Mouse (Mus musculus) CD4-positive, CD25-positive, alpha-beta regulatory T cell, adult 2 months (primary cell): ENCODE results near the gene Mllt6.
"Not testable (repeated sequence)": the region's sequence is repeated elsewhere in the genome, so short reads cannot be mapped to it uniquely, and the experiment has no call there.

Experiments used
- DNase-seq: peaks from one replicate; pipeline ENCODE4 v3.0.0-alpha.2; 2012; ENCODE audit warnings: low read depth, low spot score

Mllt6 gene

DNA sequence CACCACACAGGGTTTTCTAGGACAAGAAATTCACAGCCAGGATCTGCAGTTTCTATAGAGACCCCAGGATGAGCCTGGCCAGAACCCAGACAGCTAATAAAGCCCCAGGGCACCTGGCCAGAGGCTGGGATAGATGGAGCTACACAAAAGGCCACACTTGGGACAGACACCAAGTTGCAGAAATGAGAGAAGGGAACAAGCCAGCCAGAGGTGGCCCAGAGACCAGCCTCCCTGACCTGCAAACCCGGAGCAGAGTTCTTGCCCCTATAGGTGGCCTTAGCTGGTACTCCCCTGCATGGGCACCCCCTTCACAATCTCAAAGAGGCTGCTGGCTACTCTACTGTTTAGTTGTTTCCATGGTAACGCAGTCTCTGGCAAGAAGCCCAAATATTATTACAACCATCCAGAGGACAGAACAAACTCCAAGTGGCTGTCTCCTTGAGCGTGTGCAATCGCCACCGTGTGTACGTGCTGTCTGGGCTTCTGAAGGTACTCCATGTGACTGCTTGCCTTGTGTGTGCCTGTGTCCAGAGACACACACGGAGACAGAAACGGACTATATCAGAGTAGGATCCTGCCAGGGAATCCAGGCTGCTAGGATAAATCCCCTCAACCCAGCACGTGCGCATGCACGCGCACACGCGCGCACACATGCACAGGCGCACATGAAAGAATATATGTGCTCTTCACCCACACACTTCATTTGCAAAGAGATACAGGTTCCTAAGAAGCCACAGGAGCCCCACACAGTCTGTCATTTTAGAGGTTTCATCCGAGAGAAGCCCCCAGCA, 31.9 kb downstream of the Mllt6 start:
- DNase-seq = no peak

DNA sequence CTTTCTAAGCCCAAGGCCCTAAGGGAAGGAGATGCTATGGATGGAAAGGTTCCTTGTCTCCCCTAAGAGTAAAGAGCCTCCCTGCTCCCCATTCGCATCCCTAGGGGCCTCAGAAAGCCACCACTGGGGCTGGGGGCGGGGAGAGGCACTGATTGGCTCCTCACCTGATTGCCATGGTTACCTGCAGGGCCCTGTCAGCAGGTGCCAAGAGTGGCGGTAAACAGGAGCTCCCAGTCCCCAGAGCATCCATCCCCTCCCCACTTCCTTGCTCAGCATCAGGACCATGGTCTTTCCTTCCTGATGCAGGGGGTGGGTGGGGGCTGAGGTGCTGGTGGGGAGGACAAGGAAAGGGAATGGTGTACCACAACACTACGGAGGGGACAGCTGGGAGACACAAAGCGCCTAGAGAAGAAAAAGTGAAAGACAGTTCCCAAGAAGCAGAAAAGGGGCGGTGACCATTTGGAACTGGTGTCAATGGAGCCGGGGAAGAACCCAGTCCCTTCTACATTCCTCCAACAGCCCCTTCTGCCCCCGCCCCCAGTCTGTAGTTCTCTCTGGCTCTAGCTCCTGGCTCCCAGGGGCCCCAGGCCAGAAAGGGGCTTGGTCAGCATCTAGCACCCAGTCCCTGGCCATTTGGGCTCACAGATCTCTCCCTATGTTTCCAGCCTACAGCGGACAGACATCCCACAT, 32.6 kb downstream of the Mllt6 start:
- no peak for DNase-seq

DNA sequence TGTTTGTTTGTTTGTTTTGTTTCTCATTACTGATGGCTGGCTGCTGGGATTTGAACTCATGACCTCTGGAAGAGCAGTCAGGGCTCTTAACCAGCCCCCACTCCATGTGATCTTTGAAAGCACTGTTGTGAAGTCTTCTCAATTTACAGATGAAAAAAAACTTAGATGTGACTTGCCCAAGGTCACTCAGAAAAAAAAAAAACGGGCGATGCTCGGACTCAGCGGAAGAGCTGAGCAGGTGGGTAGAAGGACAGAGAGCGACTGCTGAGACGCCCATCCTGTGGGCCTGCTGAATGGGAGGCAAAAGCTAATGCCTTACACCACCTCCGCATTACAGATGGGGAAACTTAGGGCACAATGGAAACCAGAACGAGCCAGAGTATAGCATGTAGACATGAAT, 33.5 kb downstream of the Mllt6 start:
- no peak for DNase-seq

DNA sequence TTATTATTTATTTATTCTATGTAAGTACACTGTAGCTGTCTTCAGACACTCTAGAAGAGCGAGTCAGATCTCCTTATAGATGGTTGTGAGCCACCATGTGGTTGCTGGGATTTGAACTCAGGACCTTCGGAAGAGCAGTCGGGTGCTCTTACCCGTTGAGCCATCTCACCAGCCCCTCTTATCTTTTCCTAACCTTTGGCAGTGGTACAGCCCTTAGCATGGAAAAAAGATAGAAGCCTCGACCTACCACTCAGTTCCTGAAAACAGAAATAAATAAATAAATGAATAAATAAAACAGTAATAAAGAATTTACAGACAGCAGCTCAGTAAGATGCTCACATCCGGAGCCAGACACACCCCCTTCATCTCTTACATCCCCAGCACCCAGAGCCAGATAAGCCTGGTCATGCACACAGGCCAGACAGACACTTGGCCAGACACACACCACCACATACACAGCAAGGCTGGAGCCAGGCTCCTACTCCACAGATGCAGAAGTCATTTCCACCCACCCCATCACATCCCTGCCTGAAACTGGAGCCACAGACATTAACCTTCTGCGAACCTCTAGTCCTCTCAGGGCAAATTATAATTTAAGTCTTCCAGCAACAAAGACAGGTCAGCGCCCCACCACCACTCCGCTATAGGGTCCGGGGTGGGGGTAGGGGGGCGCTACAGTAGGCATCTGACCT, 34.1 kb downstream of the Mllt6 start:
- DNase-seq = no peak

DNA sequence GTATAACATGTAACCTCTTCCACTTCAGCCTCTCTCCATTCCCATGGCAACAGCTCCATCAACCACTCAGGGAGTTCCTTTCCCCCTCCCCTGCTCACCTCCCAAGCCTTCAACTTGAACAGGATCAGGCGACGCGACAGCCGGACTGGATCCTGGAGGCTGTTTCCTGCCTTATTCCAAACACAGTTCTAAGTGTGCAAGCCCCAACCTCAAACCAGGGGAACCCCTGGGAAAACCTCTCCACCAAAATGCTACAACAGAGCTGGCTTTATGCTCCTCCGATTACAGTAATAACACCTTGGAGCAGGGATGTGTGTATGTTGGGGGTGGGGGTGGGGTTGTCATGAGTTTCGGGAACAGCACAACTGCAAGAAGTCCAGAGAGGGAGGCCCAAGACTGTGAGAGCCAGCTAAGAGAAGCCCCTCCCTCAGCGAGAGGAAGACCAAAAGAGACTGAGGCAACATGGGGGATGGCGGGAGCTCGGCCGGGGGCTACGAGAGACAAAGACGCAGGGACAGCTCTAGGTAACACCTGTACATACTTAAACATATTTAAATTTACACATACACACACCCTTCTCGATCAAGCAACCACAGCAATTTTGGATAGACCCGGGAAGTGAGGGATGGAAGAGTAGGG, 34.8 kb downstream of the Mllt6 start:
- DNase-seq = no peak

DNA sequence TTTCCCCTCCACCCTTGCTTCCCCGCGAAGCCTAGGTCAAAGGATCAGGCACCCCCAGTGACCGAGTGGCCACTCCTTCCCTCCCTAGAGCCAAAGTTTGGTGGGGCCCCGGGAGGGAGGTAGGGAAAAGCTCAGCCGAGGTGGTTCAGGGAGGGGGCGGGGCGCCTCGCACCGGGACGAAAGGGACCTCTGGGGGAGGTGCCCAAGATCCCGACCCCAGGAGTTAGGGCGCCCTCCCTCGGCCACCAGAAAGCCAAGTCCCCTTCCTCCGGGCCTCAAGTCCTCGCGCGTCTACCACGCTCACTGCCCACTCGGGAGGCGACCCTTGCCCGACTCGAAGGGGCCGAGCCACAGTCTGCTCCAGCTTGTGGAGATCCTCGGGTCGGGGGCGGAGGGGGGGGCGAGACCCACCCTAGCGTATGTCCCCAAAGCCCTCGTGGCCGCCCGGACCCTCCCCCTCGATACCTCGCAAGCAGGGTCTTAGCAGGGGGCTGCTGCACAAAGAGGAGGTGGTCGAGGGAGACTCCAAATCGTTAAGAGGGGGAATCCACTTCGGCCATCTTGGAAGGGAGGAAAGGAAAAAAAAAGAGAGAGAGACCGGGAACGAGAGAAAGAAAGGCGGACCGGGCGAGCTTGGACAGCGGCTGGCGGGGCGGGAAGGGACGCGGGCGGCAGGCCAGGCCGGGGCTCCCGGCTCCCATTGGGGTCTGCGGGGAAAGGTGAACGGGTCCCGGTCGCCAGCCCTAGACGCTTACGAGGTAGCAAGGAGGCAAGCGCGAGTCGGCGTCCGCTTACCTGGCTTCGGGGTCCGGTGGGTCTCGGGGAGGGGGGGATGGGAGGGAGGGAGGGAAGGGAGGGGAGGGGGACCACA, 35.8 kb downstream of the Mllt6 start:
- DNase-seq = peak; percentile 54

DNA sequence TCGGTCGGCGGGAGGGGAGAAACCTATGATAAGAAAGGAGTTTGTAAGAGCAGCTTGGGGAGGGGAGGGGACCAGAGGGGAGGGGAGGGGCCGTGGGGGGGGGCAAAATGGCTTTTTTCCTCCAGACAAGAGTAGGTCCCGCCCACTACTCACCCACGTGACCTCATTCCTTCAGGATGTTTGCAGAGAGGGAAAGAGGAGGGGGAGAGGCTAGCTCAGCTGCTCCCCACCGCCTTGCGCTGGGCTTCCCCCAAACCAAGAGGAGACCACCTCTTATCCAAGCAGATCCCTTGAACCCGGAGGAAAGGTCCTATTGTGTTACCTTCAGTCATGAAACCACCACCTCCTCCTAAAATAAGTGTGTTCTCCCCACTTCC, 36.4 kb downstream of the Mllt6 start:
- peak; percentile 57 for DNase-seq

DNA sequence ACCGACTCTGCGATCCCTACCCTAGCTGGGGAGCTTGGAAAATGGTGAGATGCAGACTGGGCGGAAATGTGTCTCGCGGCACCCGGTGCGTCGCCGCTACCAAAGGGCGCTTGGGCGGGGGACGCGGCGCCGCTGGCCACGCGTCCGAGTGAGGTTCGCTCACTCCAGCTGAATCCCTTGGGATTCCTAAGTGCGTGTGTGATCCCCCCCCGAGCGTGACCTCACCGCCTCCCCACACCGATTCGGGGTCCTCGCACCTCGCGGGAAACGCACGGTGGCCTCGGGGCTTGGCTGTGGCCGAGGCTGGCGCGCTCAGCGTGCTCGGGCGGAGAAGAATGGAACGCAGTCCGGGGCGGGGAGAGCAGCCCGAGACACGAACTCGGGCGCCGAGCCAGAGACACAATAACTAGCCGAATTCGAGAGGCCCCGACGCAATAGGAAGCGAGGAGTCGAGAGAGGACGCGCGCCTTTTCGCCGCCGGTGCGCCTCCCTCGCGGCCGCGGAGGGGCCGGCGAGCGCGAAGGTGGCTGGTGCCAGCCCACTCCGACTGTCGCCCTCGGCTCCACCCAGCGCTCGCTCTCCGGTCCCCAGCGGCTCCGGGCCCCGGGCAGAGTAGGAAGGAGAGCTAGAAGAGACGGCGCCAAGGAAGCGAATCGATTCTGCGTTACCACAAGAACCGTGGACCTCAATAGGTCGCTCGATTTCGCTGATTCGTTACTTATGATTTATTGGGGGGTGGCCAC, 37.0 kb downstream of the Mllt6 start, which contains the start of gene Pcgf2:
Gene Pcgf2 (minus strand): TSS at position 495 of the 743 bp plus-strand sequence.
- DNase-seq = peak; percentile 71

DNA sequence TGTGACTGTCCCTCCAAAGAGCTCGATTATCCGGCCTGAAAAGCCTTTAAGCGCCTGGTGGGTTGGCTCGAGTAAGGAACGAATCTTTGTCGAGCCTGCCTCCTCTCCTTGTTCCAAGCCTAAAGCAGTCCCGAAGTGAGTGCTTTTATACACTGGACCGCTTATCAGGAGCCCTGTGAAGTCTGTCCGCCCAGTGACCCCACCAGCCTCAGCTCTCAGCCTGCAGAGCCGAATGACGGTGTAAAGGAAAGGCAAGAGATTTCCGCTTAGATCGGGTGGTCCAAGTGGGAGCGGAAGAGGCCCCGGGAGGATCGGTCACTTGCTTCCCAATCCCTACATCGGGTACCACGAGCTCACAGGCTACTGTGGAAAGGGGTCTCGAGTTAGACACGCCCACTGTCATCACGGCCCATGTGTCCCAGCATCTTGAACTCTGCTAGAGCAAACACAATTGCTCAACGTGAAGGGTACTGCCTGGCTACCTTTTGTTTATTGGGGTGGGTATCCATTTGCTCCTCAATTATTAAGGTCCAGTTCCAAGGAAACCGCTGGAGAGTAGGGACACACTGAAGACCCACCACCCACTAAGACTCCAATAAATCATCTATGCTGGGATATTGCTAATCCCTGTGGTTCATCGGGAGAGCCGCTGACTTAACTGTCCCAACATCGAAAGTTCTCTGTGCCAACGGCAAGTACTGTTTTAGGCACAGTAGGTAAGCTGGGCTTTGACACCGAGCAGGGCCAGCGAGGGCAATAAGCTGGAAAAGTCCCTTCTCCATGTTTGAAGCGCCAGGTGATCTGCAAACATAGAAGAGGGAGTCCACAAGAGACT, 37.7 kb downstream of the Mllt6 start:
- peak; percentile 29 for DNase-seq

DNA sequence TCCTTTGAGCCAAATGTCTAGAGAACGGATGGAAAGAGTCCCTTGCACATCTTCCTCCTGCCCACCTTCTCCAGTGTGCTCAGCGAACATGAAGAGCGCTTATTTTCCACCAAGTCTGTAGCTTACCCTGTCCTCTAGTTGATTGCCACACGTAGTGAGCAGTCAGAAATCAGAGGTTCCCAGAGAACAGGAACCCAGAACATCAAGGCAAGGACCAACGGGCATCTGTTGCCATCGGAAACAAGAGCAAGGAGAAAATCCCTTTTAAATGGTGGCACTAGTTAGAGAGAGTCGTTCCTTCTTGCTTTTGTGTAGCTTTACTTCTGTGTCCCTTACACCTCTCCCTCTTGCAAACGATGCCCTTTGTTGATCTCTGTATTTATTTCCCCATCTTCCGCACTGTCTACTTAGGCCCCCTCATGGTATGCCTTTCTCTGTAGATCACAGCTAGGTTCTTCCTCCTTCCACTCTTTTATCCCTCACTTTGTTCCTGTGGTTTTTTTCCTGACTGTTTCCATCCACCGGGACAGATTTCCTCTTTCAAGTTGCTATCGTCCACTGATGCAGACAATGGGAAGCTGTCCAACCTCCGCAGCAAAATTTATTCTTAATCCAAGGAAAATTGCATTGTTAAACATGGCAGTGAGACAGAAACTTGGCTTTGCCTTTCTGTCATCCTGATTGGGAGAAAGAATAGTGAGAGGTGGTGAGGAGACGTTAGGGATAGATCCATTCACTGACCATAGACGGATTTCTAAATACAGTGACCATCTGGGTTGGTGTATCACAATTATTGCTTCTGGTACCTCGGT, 38.6 kb downstream of the Mllt6 start:
- no peak for DNase-seq

DNA sequence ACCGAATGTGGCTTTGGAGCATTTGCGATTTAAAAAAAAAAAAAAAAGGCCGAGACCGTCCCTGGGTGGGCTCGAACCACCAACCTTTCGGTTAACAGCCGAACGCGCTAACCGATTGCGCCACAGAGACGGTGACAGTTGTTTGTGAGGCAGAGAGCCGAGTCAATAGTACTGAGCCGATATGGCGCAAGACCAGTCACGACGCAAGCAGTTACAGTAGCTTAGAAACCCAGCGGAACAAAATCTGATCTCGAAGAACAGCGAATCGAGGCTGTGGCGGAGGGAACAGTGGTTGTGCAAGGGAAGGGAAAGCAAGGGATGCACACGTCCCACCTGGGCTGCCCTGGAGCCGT, 39.2 kb downstream of the Mllt6 start:
- peak; percentile 94 for DNase-seq

DNA sequence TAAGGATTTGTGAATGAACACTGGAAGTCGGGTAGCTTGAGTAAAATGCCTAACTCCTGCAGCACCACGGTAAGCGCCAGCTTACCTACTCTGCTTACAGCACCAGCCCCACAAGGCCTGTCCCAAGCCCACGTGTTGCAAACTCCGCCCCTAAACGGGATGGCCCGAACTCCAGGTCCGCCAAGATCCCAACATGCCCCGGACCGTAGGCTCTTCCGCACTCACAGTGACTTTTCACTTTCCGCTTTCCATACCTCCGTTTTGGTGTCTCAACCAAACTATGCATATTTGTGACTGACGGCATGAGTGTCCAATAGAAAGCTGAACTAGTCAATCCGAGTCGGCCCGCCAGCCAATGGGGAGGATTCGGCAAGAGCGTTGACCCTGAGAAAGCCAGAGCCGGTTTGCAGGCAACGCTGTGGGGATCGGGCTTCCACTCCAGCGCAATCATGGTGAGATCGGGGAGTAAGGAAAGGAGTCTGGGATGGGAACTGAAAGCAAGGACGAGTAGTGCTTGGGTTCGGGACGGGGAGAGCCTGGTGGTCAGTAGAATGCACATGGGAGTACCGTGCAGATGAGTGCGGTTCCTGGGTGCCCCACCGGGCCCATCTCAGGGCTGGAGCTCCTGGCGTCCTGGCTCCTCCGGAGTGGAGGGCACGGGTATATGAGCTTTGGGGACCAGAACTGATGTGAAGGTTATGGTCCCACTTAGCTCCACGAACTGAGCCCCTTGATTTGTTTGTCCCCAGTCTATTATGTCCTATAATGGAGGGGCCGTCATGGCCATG, 40.0 kb downstream of the Mllt6 start, which contains the start of gene Psmb3:
Gene Psmb3 (plus strand): TSS at position 361 of the 788 bp plus-strand sequence.
- DNase-seq = peak; percentile 99

DNA sequence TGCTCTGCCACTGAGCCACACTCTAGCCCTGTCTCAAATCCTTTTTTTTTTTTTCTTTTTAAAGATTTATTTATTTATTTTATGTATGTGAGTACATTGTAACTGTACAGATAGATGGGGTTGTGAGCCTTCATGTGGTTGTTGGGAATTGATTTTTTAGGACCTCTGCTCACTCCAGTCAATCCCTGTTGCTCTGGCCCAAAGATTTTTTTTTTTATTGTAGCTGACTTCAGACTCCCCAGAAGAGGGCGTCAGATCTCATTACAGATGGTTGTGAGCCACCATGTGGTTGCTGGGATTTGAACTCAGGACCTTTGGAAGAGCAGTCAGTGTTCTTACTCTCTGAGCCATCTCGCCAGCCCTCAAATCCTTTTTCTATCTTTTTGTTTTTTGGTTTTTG, 46.9 kb downstream of the Mllt6 start:
- DNase-seq = not testable (repeated sequence)

DNA sequence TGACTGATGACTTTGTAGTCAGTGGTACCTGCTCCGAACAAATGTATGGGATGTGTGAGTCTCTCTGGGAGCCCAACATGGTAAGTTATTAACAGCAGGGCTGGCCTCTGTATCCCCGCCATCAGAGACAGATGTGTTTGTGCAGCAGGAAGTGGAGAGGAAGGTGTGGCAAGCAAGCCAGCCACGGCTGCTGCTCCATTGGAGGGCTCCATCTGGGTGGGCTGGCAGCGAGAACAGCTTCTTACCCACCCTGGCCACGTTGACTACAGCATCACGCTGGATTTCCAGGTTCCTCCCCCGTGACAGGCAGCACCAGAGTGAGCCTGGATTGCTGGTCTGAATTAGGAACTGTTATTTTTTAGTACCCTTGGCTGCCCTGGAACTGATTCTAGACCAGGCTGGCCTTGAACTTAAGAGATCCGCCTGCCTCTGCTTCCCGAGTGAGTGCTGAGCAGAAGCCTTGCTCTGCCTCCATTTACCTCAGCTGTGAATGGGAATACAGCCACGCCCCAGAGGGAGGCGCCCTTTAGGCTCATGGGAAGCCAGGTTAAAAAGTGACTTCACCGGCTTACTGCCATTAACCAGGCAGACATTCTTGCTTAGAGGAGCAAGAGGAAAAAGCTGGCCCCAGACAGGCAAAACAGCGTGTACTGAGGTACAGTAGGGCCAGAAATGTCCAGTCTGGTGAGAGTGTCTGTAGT, 48.1 kb downstream of the Mllt6 start:
- DNase-seq = no peak

DNA sequence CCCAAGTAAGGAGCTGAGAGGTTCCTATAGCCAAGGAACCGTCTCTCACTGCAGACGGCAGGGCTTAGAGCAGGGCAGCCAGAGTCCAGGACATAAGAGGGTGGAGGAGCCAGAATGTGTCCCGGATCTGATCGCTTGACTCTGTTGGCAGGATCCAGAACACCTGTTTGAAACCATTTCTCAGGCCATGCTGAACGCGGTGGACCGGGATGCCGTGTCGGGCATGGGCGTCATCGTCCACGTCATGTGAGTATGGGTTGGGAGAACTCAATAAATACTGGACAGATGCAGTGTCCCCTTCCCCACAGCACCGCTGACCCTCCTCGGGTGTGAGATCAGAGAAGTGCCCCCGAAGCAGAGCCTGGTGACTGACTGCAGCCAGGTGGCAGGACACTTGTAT, 49.1 kb downstream of the Mllt6 start:
- no peak for DNase-seq

DNA sequence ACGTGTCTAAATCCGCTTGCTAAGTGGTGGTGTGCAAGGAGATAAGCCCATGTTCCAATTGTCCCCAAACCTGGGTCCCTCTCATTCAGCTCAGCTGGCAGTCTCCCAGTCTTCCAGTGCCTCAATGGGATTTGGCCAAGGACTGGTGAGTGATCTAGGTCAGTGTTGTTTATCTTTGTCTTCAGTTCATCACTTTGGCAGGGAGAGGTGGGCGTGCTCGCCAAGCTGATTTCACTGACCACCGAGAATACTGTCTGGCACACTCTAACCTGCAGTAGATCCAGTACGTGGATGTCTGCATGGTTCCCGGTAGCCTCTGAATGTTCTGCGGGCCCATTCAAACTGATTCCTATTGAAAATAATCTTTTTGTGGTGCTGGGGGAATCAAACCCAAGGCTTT, 50.7 kb downstream of the Mllt6 start:
- no peak for DNase-seq

DNA sequence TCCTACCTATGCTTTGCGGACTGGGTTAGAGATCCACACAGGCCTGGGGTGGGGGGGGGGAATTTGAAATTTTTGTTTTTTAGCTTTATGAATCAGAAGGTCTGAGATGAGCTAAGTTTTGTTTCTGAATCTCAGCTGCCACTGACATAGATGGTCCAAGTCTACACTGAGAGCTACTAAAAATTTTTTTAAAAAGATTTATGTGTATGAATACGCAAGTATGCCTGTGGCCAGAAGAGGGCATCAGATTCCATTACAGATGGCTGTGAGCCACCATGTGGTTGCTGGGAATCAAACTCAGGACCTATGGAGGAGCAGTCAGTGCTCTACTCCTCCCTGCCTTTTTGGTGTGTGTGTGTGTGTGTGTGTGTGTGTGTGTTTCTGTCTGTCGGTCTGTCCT, 51.1 kb downstream of the Mllt6 start:
- no peak for DNase-seq
